Mouse (Mus musculus) small intestine, adult 2 months (tissue): ENCODE measurements around the gene Mrtfa.

ENCODE experiments used
- CTCF ChIP-seq: fragments of 200-500 bp; IDR thresholded peaks from 2 replicates; pipeline ENCODE4 v1.5.1; 2012; ENCODE audit warnings: low read depth, mild to moderate bottlenecking, control low read depth, inconsistent platforms, low read length, moderate library complexity, mixed read lengths; ENCODE audit not compliant: insufficient replicate concordance, insufficient read length; ENCODE audit errors: extremely low read depth
- POLR2A ChIP-seq: fragments of 200-500 bp; IDR thresholded peaks from 2 replicates; pipeline ENCODE4 v1.6.1; 2012; ENCODE audit warnings: low read depth, mild to moderate bottlenecking, control low read depth, inconsistent platforms, low read length, moderate library complexity

DNA sequence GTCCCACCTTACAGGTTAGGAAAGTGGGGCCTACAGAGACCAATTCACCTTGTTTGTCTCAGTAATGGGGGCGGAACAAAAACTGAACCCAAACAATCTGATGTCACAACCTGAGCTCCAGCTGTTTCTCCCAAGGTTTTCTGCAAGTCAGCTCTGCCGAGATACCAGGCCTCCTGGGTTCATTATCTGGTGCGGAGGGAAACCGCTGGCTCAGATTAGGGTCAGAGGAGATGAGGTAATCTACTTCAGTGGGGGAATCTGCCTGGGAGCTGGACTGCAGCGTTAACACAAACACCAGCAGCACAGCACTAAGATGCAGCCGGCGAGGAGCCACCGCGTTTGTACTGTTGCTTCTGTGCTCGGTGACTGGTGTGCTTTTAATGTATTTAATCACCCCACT is 143.1 kb downstream of the Mrtfa start:
- TF ChIP-seq CTCF: no peak
- TF ChIP-seq POLR2A: no peak
